Mouse (Mus musculus) midbrain, postnatal 0 days (tissue): ENCODE measurements around the gene Foxn3. TPM values are rescaled to one million over a fixed set of nuclear protein-coding genes. Genes with fewer than 3 reads are reported as not detected.

Experiments used
- ATAC-seq: fragments of 200-750 bp; cut with Nextera tagmentation; 2 replicates; pipeline ENCODE4 v1.8.0; 2017; ENCODE audit warnings: moderate number of reproducible peaks, mild to moderate bottlenecking, moderate TSS enrichment, moderate library complexity; ENCODE audit not compliant: low FRiP score
- DNase-seq: peaks from one replicate; pipeline ENCODE4 v3.0.0-alpha.2; 2015; ENCODE audit warnings: low spot score
- H3K27ac ChIP-seq: fragments of 300-500 bp; sonication (generic); 2 replicates; pipeline ENCODE4 v1.5.1; 2014; ENCODE audit warnings: low read depth, mild to moderate bottlenecking, low read length, mixed read lengths
- H3K27me3 ChIP-seq: fragments of 300-500 bp; sonication (generic); 2 replicates; pipeline ENCODE4 v1.6.1; 2014; ENCODE audit warnings: low read length, control low read depth, mixed read lengths; ENCODE audit not compliant: insufficient read depth
- H3K36me3 ChIP-seq: fragments of 300-500 bp; sonication (generic); 2 replicates; pipeline ENCODE4 v1.6.1; 2014; ENCODE audit warnings: low read length, control low read depth, mixed read lengths; ENCODE audit not compliant: insufficient read depth
- H3K4me1 ChIP-seq: fragments of 300-500 bp; sonication (generic); 2 replicates; pipeline ENCODE4 v1.6.1; 2014; ENCODE audit warnings: mild to moderate bottlenecking, control low read depth, antibody characterized with exemption, low read length, mixed read lengths; ENCODE audit not compliant: insufficient read depth
- H3K4me2 ChIP-seq: fragments of 300-500 bp; sonication (generic); 2 replicates; pipeline ENCODE4 v1.6.1; 2014; ENCODE audit warnings: low read depth, mild to moderate bottlenecking, low read length, mixed read lengths; ENCODE audit not compliant: poor library complexity, severe bottlenecking
- H3K4me3 ChIP-seq: fragments of 300-500 bp; sonication (generic); 2 replicates; pipeline ENCODE4 v1.5.1; 2014; ENCODE audit warnings: low read depth, mild to moderate bottlenecking, low read length, moderate library complexity
- H3K9ac ChIP-seq: fragments of 300-500 bp; sonication (generic); replicated peaks from 2 replicates; pipeline ENCODE4 v1.6.1; 2014; ENCODE audit warnings: mild to moderate bottlenecking, low read length, moderate library complexity, mixed read lengths; ENCODE audit not compliant: poor library complexity, severe bottlenecking
- H3K9me3 ChIP-seq: fragments of 300-500 bp; sonication (generic); 2 replicates; pipeline ENCODE4 v1.6.1; 2016; ENCODE audit warnings: low read length, control low read depth
- CTCF ChIP-seq: IDR thresholded peaks from 2 replicates; pipeline ENCODE4 v1.5.1; 2016; ENCODE audit warnings: antibody characterized with exemption, mild to moderate bottlenecking
- WGBS: fragments of 180-500 bp; shearing (Covaris S2); extraction: QIAGEN DNeasy Blood & Tissue Kit; methylation state at CpG from one replicate; pipeline ENCODE4 v1.1.7; 2014; 5-methylcytosine and 5-hydroxymethylcytosine counted together
- polyA plus RNA-seq: library from polyadenylated mRNA; unstranded; fragments of >200 nt; fragmentation: Nextera tagmentation; extraction: Ambion mirVana; gene quantifications from 2 replicates; pipeline ENCODE4 v1.2.1, GENCODE M21; 2015
- total RNA-seq: library from RNA; depleted of rRNA; stranded (reverse); fragments of >200 nt; gene quantifications from 2 replicates; pipeline ENCODE4 v1.2.3, GENCODE M21; 2014

The Foxn3 gene
- total and polyA plus RNA-seq, 2 experiments from 2014 or later, result 38.9 to 72.7 TPM

- Histone ChIP-seq H3K27me3 (no peaks in the 10 kb centered on the region), H3K4me2 (0 out of 2 replicates have a peak overlapping the region, but pooled peaks have one; percentile 28), H3K36me3 (no peaks in the 10 kb centered on the region), H3K4me1 (peaks cover 9% of the 10 kb centered on the region; the same call in 1 of the 2 replicates), H3K9me3 (no peaks in the 10 kb centered on the region), H3K9ac (no peak overlapping the region), H3K27ac (peak overlapping the region; percentile 39; the same call in 1 of the 2 replicates), H3K4me3 (no peak overlapping the region)
- DNase-seq, result no peak
- 60% methylated on average over 12 of the region's 12 CpGs for WGBS
- TF ChIP-seq CTCF, result no peak
- ATAC-seq, result no peak
Observed at GRCm38 (mm10) chr12:99467256-99467883, 96.0 kb downstream of the Foxn3 start.

DNA sequence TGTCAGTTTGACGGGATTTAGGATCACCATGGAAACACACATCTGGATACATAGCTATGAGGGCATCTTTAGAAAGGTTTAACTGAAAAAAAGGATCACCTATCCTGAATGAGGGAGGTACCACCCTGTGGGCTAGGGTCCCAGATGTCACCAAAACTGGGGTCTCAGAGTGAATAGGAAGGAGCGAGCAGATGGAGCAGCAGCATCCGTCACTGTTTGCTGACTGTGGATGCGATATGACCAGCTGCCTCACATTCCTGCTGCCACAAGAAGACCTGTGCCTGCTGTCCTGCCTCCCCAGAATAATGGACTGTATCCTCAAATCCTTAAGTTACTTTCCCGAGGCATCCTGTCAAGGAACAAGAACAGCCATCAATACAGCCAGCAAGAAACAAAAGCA lies 97.0 kb downstream of the Foxn3 start:
- Histone ChIP-seq H3K27ac (peak overlapping the region; percentile 26; the same call in 1 of the 2 replicates), H3K4me2 (no peak overlapping the region), H3K9ac (no peak overlapping the region), H3K4me1 (peaks cover 7% of the 10 kb centered on the region; the same call in 1 of the 2 replicates), H3K4me3 (no peak overlapping the region), H3K27me3 (no peaks in the 10 kb centered on the region), H3K9me3 (no peaks in the 10 kb centered on the region), H3K36me3 (no peaks in the 10 kb centered on the region)
- DNase-seq (no peak), ATAC-seq (no peak)
- TF ChIP-seq CTCF, result no peak
- 44% methylated on average over 5 of the region's 5 CpGs for WGBS

DNA sequence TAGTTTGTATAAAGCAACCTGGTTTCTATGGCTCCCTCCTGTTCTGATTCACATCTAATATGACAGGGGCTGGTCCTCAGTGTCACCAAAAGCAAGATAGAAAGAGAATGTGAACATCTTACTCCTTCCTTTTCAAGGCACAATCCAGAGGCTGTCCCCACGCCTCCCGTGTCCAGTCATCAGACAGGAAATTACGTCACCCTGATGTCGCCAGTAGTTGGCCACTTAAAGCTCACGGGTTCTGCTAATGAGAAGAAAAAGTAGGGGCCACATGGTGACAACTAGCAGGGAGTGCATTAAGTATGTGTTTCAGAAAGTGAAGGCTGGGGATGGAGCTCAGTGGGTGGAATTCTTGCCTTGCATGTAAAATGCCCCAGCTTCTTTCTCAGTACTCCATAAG lies 99.1 kb downstream of the Foxn3 start:
- 71% methylated on average over 5 of the region's 5 CpGs for WGBS
- H3K27ac ChIP-seq, result no peak overlapping the region
- no peaks in the 10 kb centered on the region for H3K36me3 ChIP-seq
- ATAC-seq (no peak), DNase-seq (no peak)
- H3K4me1 ChIP-seq, result peaks cover 6% of the 10 kb centered on the region; the same call in 1 of the 2 replicates
- TF ChIP-seq CTCF, result no peak
- no peak overlapping the region for H3K4me2 ChIP-seq
- no peaks in the 10 kb centered on the region for H3K9me3 ChIP-seq
- no peak overlapping the region for H3K9ac ChIP-seq
- H3K27me3 ChIP-seq, result no peaks in the 10 kb centered on the region
- no peak overlapping the region for H3K4me3 ChIP-seq

DNA sequence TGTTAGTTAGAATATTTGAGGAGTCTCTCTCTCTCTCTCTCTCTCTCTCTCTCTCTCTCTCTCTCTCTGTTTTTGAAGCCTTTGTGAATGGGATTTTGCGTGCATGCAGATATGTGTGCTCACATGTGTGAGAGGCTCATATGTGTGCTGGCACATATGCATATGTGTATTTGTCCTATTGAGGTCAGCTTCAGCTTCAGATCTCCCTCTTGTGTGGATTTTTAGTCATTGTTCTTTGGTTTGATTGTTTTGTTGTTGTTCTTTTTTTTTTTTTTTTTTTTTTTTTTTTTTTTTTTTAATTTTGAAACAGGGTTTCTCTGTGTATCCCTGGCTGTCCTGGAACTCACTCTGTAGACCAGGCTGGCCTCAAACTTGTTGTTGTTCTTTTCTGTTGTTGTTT lies 100.5 kb downstream of the Foxn3 start:
- 77% methylated on average over 1 of the region's 1 CpGs for WGBS
- Histone ChIP-seq H3K27ac (no peak overlapping the region), H3K9ac (no peak overlapping the region), H3K9me3 (no peaks in the 10 kb centered on the region), H3K4me3 (no peak overlapping the region), H3K36me3 (no peaks in the 10 kb centered on the region), H3K27me3 (no peaks in the 10 kb centered on the region), H3K4me2 (no peak overlapping the region), H3K4me1 (peaks cover 5% of the 10 kb centered on the region; the same call in 1 of the 2 replicates)
- no peak for ATAC-seq
- DNase-seq, result no peak
- TF ChIP-seq CTCF, result no peak

- Histone ChIP-seq H3K27me3 (no peaks in the 10 kb centered on the region), H3K27ac (no peak overlapping the region), H3K4me1 (0 out of 2 replicates have a peak, but pooled peaks cover 3% of the 10 kb centered on the region), H3K36me3 (no peaks in the 10 kb centered on the region), H3K4me3 (no peak overlapping the region), H3K4me2 (no peak overlapping the region), H3K9ac (no peak overlapping the region), H3K9me3 (no peaks in the 10 kb centered on the region)
- no peak for TF ChIP-seq CTCF
- ATAC-seq, result no peak
- no peak for DNase-seq
Observed at GRCm38 (mm10) chr12:99462302-99462701, 101.1 kb downstream of the Foxn3 start.

- Histone ChIP-seq H3K27ac (0 out of 2 replicates have a peak overlapping the region, but pooled peaks have one; percentile 32), H3K4me2 (peak overlapping the region; percentile 44), H3K4me1 (peaks cover 8% of the 10 kb centered on the region; the same call in 1 of the 2 replicates), H3K27me3 (no peaks in the 10 kb centered on the region), H3K9me3 (no peaks in the 10 kb centered on the region), H3K9ac (0 out of 2 replicates have a peak overlapping the region, but pooled peaks have one; percentile 33), H3K4me3 (peak overlapping the region; percentile 19; the same call in 1 of the 2 replicates), H3K36me3 (no peaks in the 10 kb centered on the region)
- 22% methylated on average over 10 of the region's 10 CpGs for WGBS
- peak; percentile 79 for DNase-seq
- peak; percentile 77 for ATAC-seq
- no peak for TF ChIP-seq CTCF
Observed at GRCm38 (mm10) chr12:99457521-99458205, 105.7 kb downstream of the Foxn3 start.
